Mouse (Mus musculus) stomach, postnatal 0 days (tissue): ENCODE measurements around the gene Zfp871.

Source experiments
- CTCF ChIP-seq: IDR thresholded peaks from 2 replicates; pipeline ENCODE4 v1.5.1; 2016; ENCODE audit warnings: antibody characterized with exemption, low read depth, mild to moderate bottlenecking, moderate library complexity
- EP300 ChIP-seq: optimal IDR thresholded peaks from 2 replicates; pipeline ENCODE3; 2016; ENCODE audit warnings: antibody characterized with exemption

DNA sequence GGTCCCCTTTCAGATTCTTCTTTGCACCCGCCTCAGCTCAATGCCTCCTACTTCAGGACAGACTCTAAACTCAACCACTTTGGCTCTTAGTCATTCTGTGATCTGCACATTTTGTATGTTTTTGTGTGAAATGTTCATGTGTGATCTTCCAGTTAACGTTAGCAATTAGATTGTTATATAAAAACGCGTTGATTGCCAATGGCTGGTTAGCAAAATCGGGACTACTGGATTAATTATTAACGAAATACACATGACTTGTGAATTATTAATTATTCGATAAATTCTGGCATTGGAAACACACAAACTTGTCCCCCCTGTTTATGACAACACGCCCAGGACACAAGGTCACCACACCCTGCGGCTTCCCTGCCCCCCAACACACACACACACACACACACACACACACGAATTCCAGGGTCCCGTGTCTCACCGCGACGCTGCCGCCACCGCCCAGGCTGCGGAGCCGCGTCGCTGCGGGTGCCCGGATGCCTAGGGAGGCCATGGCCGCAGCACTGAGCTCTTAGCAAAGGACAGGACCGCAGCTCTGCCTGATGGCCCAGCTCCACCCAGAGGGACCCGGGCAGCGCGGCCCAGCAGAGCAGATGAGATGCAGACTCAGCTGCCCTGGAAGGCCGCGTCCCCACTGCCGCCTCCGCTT lies 522 bp downstream of the Zfp871 start:
- TF ChIP-seq CTCF, result no peak
- TF ChIP-seq EP300, result no peak
